Mouse (Mus musculus): ENCODE results near the gene Zfp428. TPM values are rescaled to one million over a fixed set of nuclear protein-coding genes. Genes with fewer than 3 reads are reported as not detected.
A peak's percentile ranks its signal among the peaks of the same experiment; 100 is the strongest.

Zfp428 gene
- polyA plus RNA-seq (2012; rRNA removed) (3.8 and 4.0 TPM in 2 replicates), polyA plus RNA-seq (2014; fragmentation: Nextera tagmentation; extraction: Ambion mirVana) (2.3 TPM in 2 replicates)

GRCm38 (mm10) chr7:24506838-24507725 lies at the start of gene Zfp428:
Gene Zfp428, plus strand, starts transcription at chr7:24507006.
- ATAC-seq (ENCODE audit: insufficient read depth) (peak; percentile 83), DNase-seq (ENCODE audit: low read depth in 3 of 3, low spot score in 3 of 3) (peak; percentile 50 to 55 (median 53))
- Histone ChIP-seq H3K4me1 (replicated peaks; ENCODE audit: control insufficient read depth in 2 of 2, insufficient read depth in 2 of 2, low read length in 1 of 2) (peaks cover 0 to 10% of the 10 kb centered on the region in 2 experiments; a peak in 3 of 4 replicates), H3K9me3 (ENCODE audit: control insufficient read depth, low read length) (no peaks in the 10 kb centered on the region), H3K27ac (no peak within 1 kb of the TSS), H3K4me2 (ENCODE audit: low read depth) (peak within 1 kb of the TSS; percentile 93), H3K27me3 (ENCODE audit: control insufficient read depth, insufficient read depth, low read length) (peaks cover 12% of the 10 kb centered on the region), H3K4me3 (ENCODE audit: insufficient read depth in 1 of 2, low read depth in 2 of 2, low read length in 2 of 2) (peak within 1 kb of the TSS; percentile 66 to 81), H3K36me3 (replicated peaks; ENCODE audit: control insufficient read depth, insufficient read depth, low read depth) (no peaks in the 10 kb centered on the region), H3K9ac (replicated peaks) (peak within 1 kb of the TSS; percentile 75)
- no peak for TF ChIP-seq CTCF (IDR thresholded peaks at IDR 0.05; ENCODE audit: low read depth)
- TF ChIP-seq EP300 (IDR thresholded peaks at IDR 0.05; ENCODE audit: low read depth), result no peak
- under 1% methylated on average over 84 of the region's 84 CpGs for WGBS (ENCODE audit: insufficient replicate concordance)

GRCm38 (mm10) chr7:24457726-24458370 lies 49.0 kb upstream of the Zfp428 start:
- H3K36me3 ChIP-seq (replicated peaks; ENCODE audit: control insufficient read depth, insufficient read depth, low read depth), result no peaks in the 10 kb centered on the region
- H3K9me3 ChIP-seq (ENCODE audit: control insufficient read depth, low read length), result no peaks in the 10 kb centered on the region
- H3K4me3 ChIP-seq (ENCODE audit: insufficient read depth in 1 of 2, low read depth in 2 of 2, low read length in 2 of 2), result no peak overlapping the region
- 26% methylated on average over 10 of the region's 10 CpGs for WGBS (ENCODE audit: insufficient replicate concordance)
- ATAC-seq (ENCODE audit: insufficient read depth) (no peak), DNase-seq (ENCODE audit: low read depth in 3 of 3, low spot score in 3 of 3) (no peak)
- H3K4me1 ChIP-seq (replicated peaks; ENCODE audit: control insufficient read depth in 2 of 2, insufficient read depth in 2 of 2, low read length in 1 of 2), result peaks cover 0 to 4% of the 10 kb centered on the region in 2 experiments; a peak in 2 of 4 replicates
- H3K4me2 ChIP-seq (ENCODE audit: low read depth), result no peak overlapping the region
- TF ChIP-seq EP300 (IDR thresholded peaks at IDR 0.05; ENCODE audit: low read depth) (no peak), CTCF (IDR thresholded peaks at IDR 0.05; ENCODE audit: low read depth) (no peak)
- no peak overlapping the region for H3K9ac ChIP-seq (replicated peaks)
- no peak overlapping the region for H3K27ac ChIP-seq
- H3K27me3 ChIP-seq (ENCODE audit: control insufficient read depth, insufficient read depth, low read length), result no peaks in the 10 kb centered on the region

- Histone ChIP-seq H3K36me3 (replicated peaks; ENCODE audit: control insufficient read depth, insufficient read depth, low read depth) (no peaks in the 10 kb centered on the region), H3K9me3 (ENCODE audit: control insufficient read depth, low read length) (no peaks in the 10 kb centered on the region), H3K27ac (no peak overlapping the region), H3K4me1 (replicated peaks; ENCODE audit: control insufficient read depth in 2 of 2, insufficient read depth in 2 of 2, low read length in 1 of 2) (peaks cover 0 to 4% of the 10 kb centered on the region in 2 experiments; a peak in 2 of 4 replicates), H3K9ac (replicated peaks) (no peak overlapping the region), H3K27me3 (ENCODE audit: control insufficient read depth, insufficient read depth, low read length) (no peaks in the 10 kb centered on the region), H3K4me2 (ENCODE audit: low read depth) (no peak overlapping the region), H3K4me3 (ENCODE audit: insufficient read depth in 1 of 2, low read depth in 2 of 2, low read length in 2 of 2) (no peak overlapping the region)
- ATAC-seq (ENCODE audit: insufficient read depth), result no peak
- WGBS (ENCODE audit: insufficient replicate concordance), result 54% methylated on average over 5 of the region's 5 CpGs
- TF ChIP-seq CTCF (IDR thresholded peaks at IDR 0.05; ENCODE audit: low read depth) (no peak), EP300 (IDR thresholded peaks at IDR 0.05; ENCODE audit: low read depth) (no peak)
- DNase-seq (ENCODE audit: low read depth in 3 of 3, low spot score in 3 of 3), result no peak
Observed at GRCm38 (mm10) chr7:24459440-24459839, 47.4 kb upstream of the Zfp428 start.

GRCm38 (mm10) chr7:24459843-24460242 lies 47.0 kb upstream of the Zfp428 start:
- H3K27me3 ChIP-seq (ENCODE audit: control insufficient read depth, insufficient read depth, low read length), result no peaks in the 10 kb centered on the region
- H3K36me3 ChIP-seq (replicated peaks; ENCODE audit: control insufficient read depth, insufficient read depth, low read depth), result no peaks in the 10 kb centered on the region
- H3K9ac ChIP-seq (replicated peaks), result no peak overlapping the region
- H3K9me3 ChIP-seq (ENCODE audit: control insufficient read depth, low read length), result no peaks in the 10 kb centered on the region
- no peak overlapping the region for H3K4me3 ChIP-seq (ENCODE audit: insufficient read depth in 1 of 2, low read depth in 2 of 2, low read length in 2 of 2)
- peak; percentile 28; the same call in 1 of the 2 replicates for ATAC-seq (ENCODE audit: insufficient read depth)
- TF ChIP-seq EP300 (IDR thresholded peaks at IDR 0.05; ENCODE audit: low read depth) (no peak), CTCF (IDR thresholded peaks at IDR 0.05; ENCODE audit: low read depth) (no peak)
- peaks cover 0 to 4% of the 10 kb centered on the region in 2 experiments; a peak in 2 of 4 replicates for H3K4me1 ChIP-seq (replicated peaks; ENCODE audit: control insufficient read depth in 2 of 2, insufficient read depth in 2 of 2, low read length in 1 of 2)
- H3K27ac ChIP-seq, result no peak overlapping the region
- WGBS (ENCODE audit: insufficient replicate concordance), result 47% methylated on average over 3 of the region's 3 CpGs
- DNase-seq (ENCODE audit: low read depth in 3 of 3, low spot score in 3 of 3), result no peak
- no peak overlapping the region for H3K4me2 ChIP-seq (ENCODE audit: low read depth)
